Mouse (Mus musculus): ENCODE data around the gene Erbb3.
"Not testable (repeated sequence)": the region's sequence is repeated elsewhere in the genome, so short reads cannot be mapped to it uniquely, and the experiment has no call there.

GRCm38 (mm10) chr10:128613820-128614219, 24.4 kb upstream of the Erbb3 start:
- TF ChIP-seq CTCF (IDR thresholded peaks at IDR 0.05; ENCODE audit: insufficient read depth, low read length); POLR2A (IDR thresholded peaks at IDR 0.05; ENCODE audit: borderline replicate concordance, extremely low read depth, low read depth, low read length): not testable (repeated sequence)

Measured in lung, adult 2 months (tissue).